Mouse (Mus musculus): ENCODE measurements at regions not wholly inside any gene's neighbourhood (a gene's known extent, or its start where the extent isn't known, plus 50 kb on each side); places are given as distances from the start of the nearest gene placed in this dataset. TPM values are rescaled to one million over a fixed set of nuclear protein-coding genes. Genes with fewer than 3 reads are reported as not detected.

- no peak for ATAC-seq (replicated peaks; ENCODE audit: low FRiP score)
- no peaks in the 10 kb centered on the region for H3K36me3 ChIP-seq (ENCODE audit: control insufficient read depth, insufficient read depth, low read length)
- 89% methylated on average over 7 of the region's 7 CpGs for WGBS
Observed at GRCm38 (mm10) chr9:115857301-115857700, 52.0 kb upstream of the Gadl1 start.

GRCm38 (mm10) chr9:115858848-115859247 lies 50.4 kb upstream of the Gadl1 start:
- H3K27ac ChIP-seq (ENCODE audit: low read depth, low read length): no peak overlapping the region
- H3K9ac ChIP-seq (ENCODE audit: low read length): no peak overlapping the region
- 80% methylated on average over 3 of the region's 3 CpGs for WGBS
- no peak overlapping the region for H3K4me3 ChIP-seq (ENCODE audit: low read depth, low read length)
- H3K9me3 ChIP-seq (ENCODE audit: control insufficient read depth, low read length): no peaks in the 10 kb centered on the region
- H3K27me3 ChIP-seq (ENCODE audit: control insufficient read depth, insufficient read depth, low read length): no peaks in the 10 kb centered on the region
- no peak overlapping the region for H3K4me2 ChIP-seq (ENCODE audit: low read depth, low read length, severe bottlenecking)
- no peak for ATAC-seq (replicated peaks; ENCODE audit: low FRiP score)
- no peaks in the 10 kb centered on the region for H3K4me1 ChIP-seq (replicated peaks; ENCODE audit: control insufficient read depth, insufficient read depth, low read length)
- no peaks in the 10 kb centered on the region for H3K36me3 ChIP-seq (ENCODE audit: control insufficient read depth, insufficient read depth, low read length)
- no peak for DNase-seq (ENCODE audit: low spot score)

More at GRCm38 (mm10) chr9:115857301-115857700, 52.0 kb upstream of the Gadl1 start:
- no peak overlapping the region for H3K27ac ChIP-seq (ENCODE audit: low read depth, low read length)
- no peak overlapping the region for H3K4me3 ChIP-seq (ENCODE audit: low read depth, low read length)
- H3K9me3 ChIP-seq (ENCODE audit: control insufficient read depth, low read length): no peaks in the 10 kb centered on the region
- H3K4me1 ChIP-seq (replicated peaks; ENCODE audit: control insufficient read depth, insufficient read depth, low read length): no peaks in the 10 kb centered on the region
- H3K4me2 ChIP-seq (ENCODE audit: low read depth, low read length, severe bottlenecking): no peak overlapping the region
- DNase-seq (ENCODE audit: low spot score): no peak
- H3K9ac ChIP-seq (ENCODE audit: low read length): no peak overlapping the region
- no peaks in the 10 kb centered on the region for H3K27me3 ChIP-seq (ENCODE audit: control insufficient read depth, insufficient read depth, low read length)

MicroRNAs encoded in the stretch of these regions (microRNA counts, 519-probe panel; counts per million panel counts)
- 31.2 counts per million for microRNA mmu-miR-467h+mmu-miR-669d+mmu-miR-669l

Small RNA genes in the stretch of these regions (microRNA-seq; reads per million reads assigned to microRNA genes)
- gene Gm22243 (ENCODE audit: insufficient number of aligned reads) (not detected), gene Gm25510 (ENCODE audit: insufficient number of aligned reads) (not detected), gene Gm26303 (ENCODE audit: insufficient number of aligned reads) (not detected), gene Mir467h (ENCODE audit: insufficient number of aligned reads) (not detected)
